Mouse (Mus musculus): ENCODE results near the gene Ccdc124. TPM values are rescaled to one million over a fixed set of nuclear protein-coding genes. Genes with fewer than 3 reads are reported as not detected.
"Not testable (repeated sequence)": the region's sequence is repeated elsewhere in the genome, so short reads cannot be mapped to it uniquely, and the experiment has no call there.

The Ccdc124 gene
- polyA plus RNA-seq, 1 experiment from 2014 or later = 90.9 TPM

GRCm38 (mm10) chr8:70903112-70903511 lies 29.4 kb upstream of the Ccdc124 start:
- no peak overlapping the region for H3K4me2 ChIP-seq
- H3K9ac ChIP-seq = no peak overlapping the region
- WGBS = 37% methylated on average over 4 of the region's 4 CpGs
- H3K27me3 ChIP-seq (replicated peaks) = no peaks in the 10 kb centered on the region
- peaks cover 11% of the 10 kb centered on the region for H3K4me1 ChIP-seq
- H3K4me3 ChIP-seq (replicated peaks) = no peak overlapping the region
- ATAC-seq (ENCODE audit: insufficient read depth, low FRiP score, low read depth) = no peak
- H3K36me3 ChIP-seq = no peaks in the 10 kb centered on the region
- no peak overlapping the region for H3K27ac ChIP-seq
- H3K9me3 ChIP-seq = no peaks in the 10 kb centered on the region

DNA sequence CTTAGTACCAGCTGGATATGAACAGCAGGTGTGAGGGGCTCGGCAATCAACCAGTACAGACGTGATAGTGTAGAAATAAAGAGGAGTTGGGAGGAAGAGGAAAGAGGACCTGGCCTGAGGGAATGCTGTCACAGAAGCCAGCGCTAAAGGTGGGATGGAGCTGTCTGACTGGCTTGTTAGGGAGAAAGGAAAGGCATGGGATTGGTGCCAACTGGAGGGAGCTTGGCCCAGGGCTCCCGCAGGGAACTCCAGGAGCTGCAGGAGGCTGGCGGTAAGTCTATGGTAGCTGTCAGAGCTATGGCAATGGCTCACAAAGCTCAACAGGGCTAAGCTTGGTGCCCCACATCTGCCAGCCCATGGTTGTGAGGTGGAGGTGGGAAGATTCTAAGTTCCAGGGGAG lies 28.5 kb upstream of the Ccdc124 start:
- H3K36me3 ChIP-seq = no peaks in the 10 kb centered on the region
- H3K9me3 ChIP-seq = no peaks in the 10 kb centered on the region
- no peak overlapping the region for H3K4me3 ChIP-seq (replicated peaks)
- no peak overlapping the region; the same call in 1 of the 2 replicates for H3K9ac ChIP-seq
- no peaks in the 10 kb centered on the region for H3K27me3 ChIP-seq (replicated peaks)
- peaks cover 11% of the 10 kb centered on the region for H3K4me1 ChIP-seq
- no peak overlapping the region for H3K4me2 ChIP-seq
- 34% methylated on average over 5 of the region's 5 CpGs for WGBS
- no peak overlapping the region for H3K27ac ChIP-seq
- ATAC-seq (ENCODE audit: insufficient read depth, low FRiP score, low read depth) = no peak

DNA sequence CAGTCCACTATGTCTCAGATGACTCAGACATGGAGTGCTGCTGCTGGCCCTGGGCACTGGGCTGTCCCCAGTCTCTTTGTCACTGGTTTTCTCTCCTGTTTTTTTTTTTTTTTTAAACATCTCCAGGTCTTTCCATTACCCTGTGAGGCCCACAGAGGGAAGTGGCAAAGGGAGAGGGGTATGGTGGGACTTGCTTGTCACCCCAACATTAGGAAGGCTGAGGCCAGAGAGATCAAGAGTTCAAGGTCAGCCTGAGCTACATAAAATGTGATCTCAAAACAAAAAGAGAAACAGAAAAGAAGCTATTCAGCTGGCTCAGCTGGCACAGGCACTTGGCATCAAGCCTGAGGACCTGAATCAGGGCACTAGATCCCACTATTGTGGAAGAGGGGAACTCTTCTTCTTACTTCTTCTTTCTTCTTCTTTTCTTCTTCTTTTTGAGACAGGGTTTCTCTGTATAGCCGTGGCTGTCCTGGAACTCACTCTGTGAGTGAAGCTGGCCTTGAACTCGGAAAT lies 27.2 kb upstream of the Ccdc124 start:
- Histone ChIP-seq H3K4me1 (peaks cover 8% of the 10 kb centered on the region), H3K27me3 (replicated peaks) (no peaks in the 10 kb centered on the region), H3K4me2 (no peak overlapping the region), H3K9me3 (no peaks in the 10 kb centered on the region), H3K36me3 (no peaks in the 10 kb centered on the region), H3K4me3 (replicated peaks) (no peak overlapping the region), H3K9ac (no peak overlapping the region), H3K27ac (no peak overlapping the region)
- 74% methylated on average over 2 of the region's 2 CpGs for WGBS
- no peak for ATAC-seq (ENCODE audit: insufficient read depth, low FRiP score, low read depth)

DNA sequence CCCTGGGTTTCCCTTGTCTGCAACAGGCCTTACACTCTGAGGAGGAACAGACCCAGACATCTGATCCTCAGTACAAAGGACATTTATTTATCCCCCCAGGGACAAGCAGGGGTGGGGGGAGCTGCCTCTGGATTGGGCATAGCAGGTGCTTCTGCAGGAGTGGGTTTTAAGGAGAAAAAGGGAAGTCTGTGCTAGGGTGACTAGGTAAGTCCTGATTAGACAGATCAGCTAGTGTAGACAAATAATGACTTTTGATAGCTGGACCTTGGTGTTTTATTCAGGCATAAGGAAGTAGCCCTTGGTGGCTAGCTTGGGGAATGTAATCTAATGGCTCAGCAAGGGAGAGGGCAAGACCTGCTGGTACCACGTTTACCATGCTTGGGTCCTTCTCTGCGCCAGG lies 25.5 kb upstream of the Ccdc124 start:
- Histone ChIP-seq H3K36me3 (peaks cover 15% of the 10 kb centered on the region), H3K27ac (no peak overlapping the region), H3K4me3 (replicated peaks) (no peak overlapping the region), H3K9me3 (no peaks in the 10 kb centered on the region), H3K4me1 (peaks cover 13% of the 10 kb centered on the region; the same call in 1 of the 2 replicates), H3K27me3 (replicated peaks) (no peaks in the 10 kb centered on the region), H3K4me2 (no peak overlapping the region), H3K9ac (no peak overlapping the region)
- ATAC-seq (ENCODE audit: insufficient read depth, low FRiP score, low read depth) = no peak
- 79% methylated on average over 2 of the region's 2 CpGs for WGBS

DNA sequence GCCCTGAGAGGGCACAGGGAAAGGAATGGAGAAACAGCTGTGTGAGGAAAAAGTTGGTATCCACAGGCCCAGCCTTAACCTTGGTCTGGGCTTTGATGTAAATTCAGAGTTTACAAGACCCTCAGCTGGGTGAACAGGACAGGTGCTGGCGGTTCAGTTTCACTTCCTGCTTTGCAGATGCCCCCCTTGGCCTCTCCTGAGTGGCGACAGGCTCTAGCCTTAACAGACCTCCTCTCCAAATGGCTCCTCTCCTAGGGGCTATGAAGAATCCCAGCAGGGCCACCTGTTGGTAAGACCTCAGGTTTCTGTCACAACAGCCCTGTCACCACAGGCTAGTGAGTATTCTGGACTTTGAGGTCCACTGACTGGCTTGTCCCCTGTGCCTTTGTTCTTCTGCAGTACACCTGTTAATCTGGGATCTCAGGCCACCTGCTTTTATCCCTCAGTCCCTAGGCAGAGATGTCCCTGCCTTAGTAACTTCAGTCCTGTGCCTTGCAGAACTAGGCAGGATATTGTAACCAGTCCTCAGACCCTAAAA lies 25.0 kb upstream of the Ccdc124 start:
- Histone ChIP-seq H3K9ac (no peak overlapping the region), H3K36me3 (peaks cover 17% of the 10 kb centered on the region), H3K27me3 (replicated peaks) (peaks cover under 1% of the 10 kb centered on the region; the same call in 1 of the 2 replicates), H3K27ac (no peak overlapping the region), H3K4me1 (peaks cover 13% of the 10 kb centered on the region; the same call in 1 of the 2 replicates), H3K4me3 (replicated peaks) (no peak overlapping the region), H3K9me3 (no peaks in the 10 kb centered on the region), H3K4me2 (no peak overlapping the region)
- ATAC-seq (ENCODE audit: insufficient read depth, low FRiP score, low read depth) = no peak
- WGBS = 45% methylated on average over 2 of the region's 2 CpGs

- Histone ChIP-seq H3K27me3 (replicated peaks) (peaks cover 9% of the 10 kb centered on the region), H3K27ac (peak overlapping the region; percentile 91), H3K9ac (peak overlapping the region; percentile 77), H3K4me3 (replicated peaks) (peak overlapping the region; percentile 89), H3K9me3 (no peaks in the 10 kb centered on the region), H3K36me3 (peaks cover 17% of the 10 kb centered on the region), H3K4me2 (peak overlapping the region; percentile 88), H3K4me1 (peaks cover 14% of the 10 kb centered on the region; the same call in 1 of the 2 replicates)
- ATAC-seq (ENCODE audit: insufficient read depth, low FRiP score, low read depth) = peak; percentile 9
- WGBS = under 1% methylated on average over 20 of the region's 20 CpGs
Measured at GRCm38 (mm10) chr8:70897681-70898413, 24.1 kb upstream of the Ccdc124 start.

DNA sequence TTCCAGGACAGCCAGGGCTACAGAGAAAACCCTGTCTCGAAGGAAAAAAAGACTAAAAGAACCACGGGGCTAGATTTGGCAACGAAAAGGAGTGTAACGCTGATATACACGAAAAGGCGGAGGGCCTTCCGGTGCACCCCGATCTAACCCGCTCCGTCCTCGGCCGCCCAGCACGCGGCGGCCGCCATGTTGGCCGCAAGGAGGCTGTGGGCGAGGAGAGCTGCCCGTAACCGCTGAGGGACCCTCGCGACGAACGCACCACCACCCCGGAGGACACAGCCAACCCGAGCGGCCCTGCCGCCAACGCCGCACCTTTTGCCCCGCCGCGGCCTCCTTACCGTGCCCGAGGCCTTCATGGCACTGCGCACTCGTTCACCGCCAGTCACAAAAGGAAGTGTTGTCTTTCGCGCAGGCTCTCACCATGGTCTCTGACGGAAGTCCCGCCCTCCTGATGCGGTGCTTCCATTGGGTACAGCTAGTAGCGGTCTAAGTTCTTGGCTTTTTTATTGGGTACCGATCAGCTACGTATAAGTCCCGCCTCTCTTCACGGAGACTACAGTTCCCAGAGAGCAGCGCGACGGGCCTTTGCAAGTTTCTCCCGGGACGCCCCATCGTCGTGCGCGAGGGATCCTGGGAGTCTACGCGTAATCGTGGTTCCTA lies 23.4 kb upstream of the Ccdc124 start, which contains the start of gene Rpl18a:
TSS of gene Rpl18a (minus strand) at position 392 of the 660 bp plus-strand sequence.
- Histone ChIP-seq H3K9ac (peak within 1 kb of the TSS; percentile 97), H3K36me3 (peaks cover 17% of the 10 kb centered on the region), H3K4me1 (peaks cover 21% of the 10 kb centered on the region), H3K4me2 (peak within 1 kb of the TSS; percentile 88), H3K4me3 (replicated peaks) (peak within 1 kb of the TSS; percentile 89), H3K9me3 (no peaks in the 10 kb centered on the region), H3K27ac (peak within 1 kb of the TSS; percentile 91), H3K27me3 (replicated peaks) (peaks cover 16% of the 10 kb centered on the region)
- under 1% methylated on average over 60 of the region's 60 CpGs for WGBS
- ATAC-seq (ENCODE audit: insufficient read depth, low FRiP score, low read depth) = peak; percentile 99

- no peaks in the 10 kb centered on the region for H3K9me3 ChIP-seq
- peak overlapping the region; percentile 89 for H3K4me3 ChIP-seq (replicated peaks)
- no peak for ATAC-seq (ENCODE audit: insufficient read depth, low FRiP score, low read depth)
- 2% methylated on average over 25 of the region's 25 CpGs for WGBS
- H3K9ac ChIP-seq = peak overlapping the region; percentile 97
- peaks cover 23% of the 10 kb centered on the region for H3K27me3 ChIP-seq (replicated peaks)
- H3K4me1 ChIP-seq = peaks cover 27% of the 10 kb centered on the region
- peak overlapping the region; percentile 68; the same call in 1 of the 2 replicates for H3K27ac ChIP-seq
- H3K4me2 ChIP-seq = peak overlapping the region; percentile 88
- peaks cover 17% of the 10 kb centered on the region for H3K36me3 ChIP-seq
Measured at GRCm38 (mm10) chr8:70896316-70897020, 22.7 kb upstream of the Ccdc124 start.

DNA sequence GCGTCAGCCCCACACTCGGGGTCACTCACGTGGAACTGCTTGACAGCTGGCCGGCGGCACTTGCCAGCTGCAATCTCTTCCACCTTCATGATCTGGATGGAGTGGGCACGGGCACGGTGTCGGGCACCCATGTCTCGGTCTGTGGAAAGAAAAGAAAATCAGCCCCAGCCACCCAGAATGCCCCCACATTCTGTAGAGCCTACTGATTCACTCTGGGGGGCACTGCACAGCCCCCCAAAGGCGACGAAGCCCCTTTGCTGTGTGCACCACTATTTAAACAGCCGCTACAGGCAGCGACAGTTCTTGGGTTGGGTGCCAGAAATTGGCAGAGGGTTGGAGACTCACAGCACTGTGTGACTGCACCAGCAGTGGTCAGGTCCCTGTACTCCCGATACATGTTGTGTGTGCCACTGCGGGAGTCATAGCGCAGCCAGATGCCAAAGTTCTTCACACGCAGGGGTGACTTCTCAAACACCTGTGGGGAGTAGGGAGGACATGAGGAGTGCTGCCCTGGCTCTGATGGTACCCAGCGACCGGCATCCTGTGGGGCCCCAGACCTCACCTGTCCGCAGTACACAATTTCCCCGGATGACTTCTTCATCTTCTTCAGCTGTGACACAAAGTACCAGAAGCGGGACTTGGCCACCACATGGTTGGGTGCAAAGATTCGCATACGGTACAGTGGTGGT lies 22.0 kb upstream of the Ccdc124 start:
- WGBS = 77% methylated on average over 24 of the region's 24 CpGs
- H3K27me3 ChIP-seq (replicated peaks) = peaks cover 31% of the 10 kb centered on the region
- not testable (repeated sequence) for H3K9ac ChIP-seq; ATAC-seq (ENCODE audit: insufficient read depth, low FRiP score, low read depth); H3K27ac ChIP-seq; H3K9me3 ChIP-seq
- H3K4me3 ChIP-seq (replicated peaks) = peak overlapping the region; percentile 89
- peaks cover 29% of the 10 kb centered on the region for H3K4me1 ChIP-seq
- peak overlapping the region; percentile 88 for H3K4me2 ChIP-seq
- H3K36me3 ChIP-seq = peaks cover 17% of the 10 kb centered on the region

- WGBS = 90% methylated on average over 8 of the region's 8 CpGs
- no peak for ATAC-seq (ENCODE audit: insufficient read depth, low FRiP score, low read depth)
- Histone ChIP-seq H3K9me3 (no peaks in the 10 kb centered on the region), H3K27me3 (replicated peaks) (peaks cover 37% of the 10 kb centered on the region), H3K4me3 (replicated peaks) (no peak overlapping the region; the same call in 1 of the 2 replicates), H3K4me1 (peaks cover 29% of the 10 kb centered on the region), H3K27ac (no peak overlapping the region), H3K9ac (no peak overlapping the region), H3K36me3 (peaks cover 17% of the 10 kb centered on the region), H3K4me2 (no peak overlapping the region)
Measured at GRCm38 (mm10) chr8:70894771-70895545, 21.2 kb upstream of the Ccdc124 start.

All from stomach, embryonic 15.5 days (tissue).